Mouse (Mus musculus) lung, embryonic 14.5 days (tissue): Measurements from ENCODE around the gene Gm28048. TPM values are rescaled to one million over a fixed set of nuclear protein-coding genes. Genes with fewer than 3 reads are reported as not detected.

Source experiments
- ATAC-seq: fragments of 200-750 bp; cut with Nextera tagmentation; 2 replicates; pipeline ENCODE4 v1.8.0; 2017; ENCODE audit warnings: mild to moderate bottlenecking, moderate TSS enrichment, moderate library complexity; ENCODE audit not compliant: insufficient read depth
- DNase-seq: peaks from one replicate; pipeline ENCODE4 v3.0.0-alpha.2; 2015
- H3K27ac ChIP-seq: fragments of 300-500 bp; sonication (generic); 2 replicates; pipeline ENCODE4 v1.5.1; 2014; ENCODE audit warnings: low read depth, mild to moderate bottlenecking, moderate library complexity
- H3K27me3 ChIP-seq: fragments of 300-500 bp; sonication (generic); 2 replicates; pipeline ENCODE4 v1.6.1; 2014; ENCODE audit warnings: low read length, control low read depth; ENCODE audit not compliant: insufficient read depth
- H3K36me3 ChIP-seq: fragments of 300-500 bp; sonication (generic); 2 replicates; pipeline ENCODE4 v1.6.1; 2014; ENCODE audit warnings: control low read depth; ENCODE audit not compliant: insufficient read depth
- H3K4me1 ChIP-seq: fragments of 300-500 bp; sonication (generic); 2 replicates; pipeline ENCODE4 v1.6.1; 2014; ENCODE audit warnings: antibody characterized with exemption, control low read depth; ENCODE audit not compliant: insufficient read depth
- H3K4me2 ChIP-seq: fragments of 300-500 bp; sonication (generic); 2 replicates; pipeline ENCODE4 v1.6.1; 2014; ENCODE audit warnings: mild to moderate bottlenecking
- H3K4me3 ChIP-seq: fragments of 300-500 bp; sonication (generic); 2 replicates; pipeline ENCODE4 v1.5.1; 2014; ENCODE audit warnings: low read depth, low read length
- H3K9ac ChIP-seq: fragments of 300-500 bp; sonication (generic); 2 replicates; pipeline ENCODE4 v1.6.1; 2014
- H3K9me3 ChIP-seq: fragments of 300-500 bp; sonication (generic); 2 replicates; pipeline ENCODE4 v1.6.1; 2016; ENCODE audit warnings: low read depth, low read length, control low read depth
- CTCF ChIP-seq: IDR thresholded peaks from 2 replicates; pipeline ENCODE4 v1.5.1; 2016; ENCODE audit warnings: antibody characterized with exemption, low read depth
- WGBS: fragments of 180-500 bp; shearing (Covaris S2); extraction: QIAGEN DNeasy Blood & Tissue Kit; methylation state at CpG from one replicate; pipeline ENCODE4 v1.1.7; 2014; 5-methylcytosine and 5-hydroxymethylcytosine counted together
- polyA plus RNA-seq: library from polyadenylated mRNA; unstranded; fragments of >200 nt; fragmentation: Nextera tagmentation; extraction: Ambion mirVana; gene quantifications from 2 replicates; pipeline ENCODE4 v1.2.1, GENCODE M21; 2014

The Gm28048 gene
- polyA plus RNA-seq, 1 experiment from 2014 or later: 15.3 TPM

- DNase-seq: peak; percentile 14
- no peak for TF ChIP-seq CTCF
- Histone ChIP-seq H3K27me3 (no peaks in the 10 kb centered on the region), H3K4me1 (no peaks in the 10 kb centered on the region), H3K4me3 (peak overlapping the region; percentile 50), H3K4me2 (peak overlapping the region; percentile 86), H3K36me3 (peaks cover 29% of the 10 kb centered on the region), H3K9ac (no peak overlapping the region), H3K9me3 (no peaks in the 10 kb centered on the region), H3K27ac (no peak overlapping the region; the same call in 1 of the 2 replicates)
- 3% methylated on average over 6 of the region's 6 CpGs for WGBS
- ATAC-seq: no peak; the same call in 1 of the 2 replicates
Observed at GRCm38 (mm10) chr11:23007166-23007480, 25.2 kb upstream of the Gm28048 start.

DNA sequence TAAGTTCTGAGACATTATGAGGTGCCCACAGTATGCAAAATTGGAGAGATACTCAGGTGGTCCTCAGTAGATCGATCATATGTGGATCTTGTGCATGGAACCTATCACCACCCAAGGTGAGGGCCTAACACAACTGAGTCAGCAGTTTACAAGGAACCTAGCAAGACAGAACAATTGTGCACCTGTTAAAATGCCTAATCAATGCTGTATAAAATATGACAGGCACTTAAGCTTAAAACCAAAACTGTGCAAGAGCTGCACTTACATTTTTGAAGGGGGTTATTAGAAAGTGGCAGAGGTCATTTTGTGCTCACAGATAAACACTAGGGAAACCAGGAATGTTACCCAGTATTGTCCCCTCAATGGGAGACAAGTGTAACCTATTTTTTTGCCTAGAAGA, 23.4 kb upstream of the Gm28048 start:
- DNase-seq: no peak
- H3K4me2 ChIP-seq: no peak overlapping the region
- 90% methylated on average over 1 of the region's 1 CpGs for WGBS
- H3K4me1 ChIP-seq: no peaks in the 10 kb centered on the region
- H3K27me3 ChIP-seq: no peaks in the 10 kb centered on the region
- H3K9ac ChIP-seq: no peak overlapping the region
- no peak overlapping the region for H3K27ac ChIP-seq
- no peak for ATAC-seq
- H3K36me3 ChIP-seq: peaks cover 46% of the 10 kb centered on the region
- no peak for TF ChIP-seq CTCF
- H3K9me3 ChIP-seq: no peaks in the 10 kb centered on the region
- no peak overlapping the region for H3K4me3 ChIP-seq

GRCm38 (mm10) chr11:22998308-22998707, 16.4 kb upstream of the Gm28048 start:
- ATAC-seq: no peak
- H3K9ac ChIP-seq: no peak overlapping the region
- 63% methylated on average over 1 of the region's 1 CpGs for WGBS
- DNase-seq: no peak
- H3K27ac ChIP-seq: no peak overlapping the region
- no peaks in the 10 kb centered on the region for H3K4me1 ChIP-seq
- H3K9me3 ChIP-seq: no peaks in the 10 kb centered on the region
- TF ChIP-seq CTCF: no peak
- H3K27me3 ChIP-seq: no peaks in the 10 kb centered on the region
- no peak overlapping the region for H3K4me2 ChIP-seq
- H3K4me3 ChIP-seq: no peak overlapping the region
- peaks cover 85% of the 10 kb centered on the region for H3K36me3 ChIP-seq

DNA sequence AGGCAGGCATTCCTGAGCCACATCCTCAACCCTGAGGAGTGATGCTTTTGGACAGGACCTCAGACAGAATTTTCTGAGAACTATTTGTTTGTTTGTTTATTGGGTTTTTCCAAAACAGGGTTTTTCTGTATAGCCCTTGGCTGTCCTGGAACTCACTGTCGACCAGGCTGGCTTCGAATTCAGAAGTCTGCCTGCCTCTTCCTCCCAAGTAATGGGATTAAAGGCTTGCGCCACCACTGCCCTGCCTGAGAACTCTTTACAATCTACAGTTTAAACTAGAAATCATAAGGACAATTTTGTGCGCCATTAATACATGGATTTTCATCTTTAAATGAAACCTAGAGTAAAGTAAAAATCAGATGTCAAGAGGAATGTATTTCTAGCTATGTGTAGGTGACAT, 13.6 kb upstream of the Gm28048 start:
- Histone ChIP-seq H3K4me1 (no peaks in the 10 kb centered on the region; the same call in 1 of the 2 replicates), H3K9me3 (no peaks in the 10 kb centered on the region), H3K4me2 (no peak overlapping the region), H3K27ac (no peak overlapping the region), H3K9ac (no peak overlapping the region), H3K36me3 (peaks cover 69% of the 10 kb centered on the region), H3K4me3 (no peak overlapping the region), H3K27me3 (no peaks in the 10 kb centered on the region)
- WGBS: 94% methylated on average over 4 of the region's 4 CpGs
- no peak for ATAC-seq
- TF ChIP-seq CTCF: no peak
- DNase-seq: no peak

DNA sequence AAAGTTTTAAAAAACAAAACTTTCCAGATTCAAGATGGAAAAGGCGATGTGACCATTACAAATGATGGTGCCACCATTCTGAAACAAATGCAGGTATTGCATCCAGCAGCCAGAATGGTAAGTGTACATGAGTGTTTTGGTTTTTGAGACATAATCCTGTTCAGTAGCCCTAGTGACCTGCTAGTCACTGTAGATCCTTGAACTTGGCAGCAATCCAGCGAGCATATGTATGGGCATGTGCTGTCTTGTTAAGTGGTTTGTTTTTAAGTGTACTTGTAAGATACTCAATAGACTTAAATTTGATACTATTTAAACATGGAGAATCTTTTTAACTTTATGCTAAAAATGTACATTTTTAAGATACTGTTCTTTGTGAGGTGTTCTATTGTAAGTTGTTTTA, 12.4 kb upstream of the Gm28048 start:
- DNase-seq: peak; percentile 42
- Histone ChIP-seq H3K4me3 (no peak overlapping the region), H3K27me3 (no peaks in the 10 kb centered on the region), H3K4me1 (no peaks in the 10 kb centered on the region; the same call in 1 of the 2 replicates), H3K36me3 (peaks cover 57% of the 10 kb centered on the region), H3K9me3 (no peaks in the 10 kb centered on the region), H3K27ac (no peak overlapping the region), H3K4me2 (no peak overlapping the region), H3K9ac (no peak overlapping the region)
- WGBS: 87% methylated on average over 2 of the region's 2 CpGs
- TF ChIP-seq CTCF: no peak
- no peak for ATAC-seq

GRCm38 (mm10) chr11:22991218-22991835, 9.4 kb upstream of the Gm28048 start:
- peak; percentile 46 for DNase-seq
- H3K4me2 ChIP-seq: peak overlapping the region; percentile 98
- TF ChIP-seq CTCF: no peak
- H3K4me1 ChIP-seq: no peaks in the 10 kb centered on the region; the same call in 1 of the 2 replicates
- no peak overlapping the region; the same call in 1 of the 2 replicates for H3K27ac ChIP-seq
- peak overlapping the region; percentile 93 for H3K9ac ChIP-seq
- H3K36me3 ChIP-seq: peaks cover 32% of the 10 kb centered on the region
- 3% methylated on average over 14 of the region's 14 CpGs for WGBS
- H3K9me3 ChIP-seq: no peaks in the 10 kb centered on the region
- H3K4me3 ChIP-seq: peak overlapping the region; percentile 83
- no peaks in the 10 kb centered on the region for H3K27me3 ChIP-seq
- ATAC-seq: no peak

DNA sequence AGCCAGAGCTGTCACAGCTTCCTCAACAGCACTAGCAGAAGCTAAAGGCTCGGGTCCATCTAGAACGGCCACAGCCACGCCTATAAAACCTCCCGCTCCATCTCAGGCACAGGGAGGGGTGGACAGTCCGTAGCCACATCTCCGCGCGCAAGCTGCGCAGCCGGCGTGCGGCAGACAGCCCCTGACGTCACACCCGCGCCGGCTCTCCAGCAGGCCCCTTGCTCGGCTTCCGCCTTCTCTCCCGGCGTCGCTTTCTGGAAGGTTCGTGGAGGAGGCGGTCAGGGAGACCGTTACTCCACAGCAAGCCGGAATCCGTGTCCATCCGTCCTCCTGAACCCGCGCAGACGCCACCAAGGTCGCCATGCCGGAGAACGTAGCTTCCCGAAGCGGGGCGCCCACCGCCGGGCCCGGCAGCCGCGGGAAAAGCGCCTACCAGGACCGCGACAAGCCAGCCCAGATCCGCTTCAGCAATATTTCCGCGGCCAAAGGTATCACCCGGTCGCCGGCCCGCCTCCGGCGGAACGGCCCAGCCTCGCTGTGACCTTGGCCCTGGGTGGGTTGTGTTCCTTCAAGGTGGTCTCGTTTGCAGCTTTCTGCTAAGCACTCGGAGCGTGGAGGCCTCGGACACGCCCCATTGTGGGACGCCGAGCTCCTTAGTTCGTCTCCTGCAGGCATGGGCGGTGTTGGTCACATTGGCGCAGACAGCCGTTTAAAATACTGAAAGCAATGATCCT, 8.7 kb upstream of the Gm28048 start, which contains the start of gene Cct4:
Gene Cct4 (plus strand): TSS at position 127 of the 734 bp plus-strand sequence.
- peak within 1 kb of the TSS; percentile 93 for H3K9ac ChIP-seq
- peaks cover 26% of the 10 kb centered on the region for H3K36me3 ChIP-seq
- peak within 1 kb of the TSS; percentile 95 for H3K27ac ChIP-seq
- peak within 1 kb of the TSS; percentile 83 for H3K4me3 ChIP-seq
- ATAC-seq: peak; percentile 99
- H3K4me1 ChIP-seq: no peaks in the 10 kb centered on the region; the same call in 1 of the 2 replicates
- TF ChIP-seq CTCF: no peak
- DNase-seq: peak; percentile 97
- under 1% methylated on average over 66 of the region's 66 CpGs for WGBS
- H3K27me3 ChIP-seq: no peaks in the 10 kb centered on the region
- H3K9me3 ChIP-seq: no peaks in the 10 kb centered on the region
- H3K4me2 ChIP-seq: peak within 1 kb of the TSS; percentile 98
